Mouse (Mus musculus): ENCODE measurements at regions not wholly inside any gene's neighbourhood (a gene's known extent, or its start where the extent isn't known, plus 50 kb on each side); places are given as distances from the start of the nearest gene placed in this dataset.

- in situ Hi-C loops (cut with MboI, MseI): no loop called here
These were observed 560.1 kb upstream of the Cdh18 start for GRCm38 (mm10) chr15:21988676-21989075.

GRCm38 (mm10) chr15:21993309-21993708 lies 555.5 kb upstream of the Cdh18 start:
- in situ Hi-C loops (cut with MboI, MseI): no loop called here

- in situ Hi-C loops (cut with MboI, MseI): no loop called here
These were observed 553.5 kb upstream of the Cdh18 start for GRCm38 (mm10) chr15:21995121-21995826.

- in situ Hi-C loops (cut with MboI, MseI): no loop called here
These were observed 528.8 kb upstream of the Cdh18 start for GRCm38 (mm10) chr15:22019977-22020376.

GRCm38 (mm10) chr15:22030215-22030614 lies 518.6 kb upstream of the Cdh18 start:
- in situ Hi-C loops (cut with MboI, MseI): no loop called here

- in situ Hi-C loops (cut with MboI, MseI): no loop called here
These were observed 502.4 kb upstream of the Cdh18 start for GRCm38 (mm10) chr15:22046423-22046822.

GRCm38 (mm10) chr15:22046877-22047478 lies 501.8 kb upstream of the Cdh18 start:
- in situ Hi-C loops (cut with MboI, MseI): no loop called here

- in situ Hi-C loops (cut with MboI, MseI): no loop called here
These were observed 462.0 kb upstream of the Cdh18 start for GRCm38 (mm10) chr15:22086856-22087255.

GRCm38 (mm10) chr15:22121746-22122145 lies 427.1 kb upstream of the Cdh18 start:
- in situ Hi-C loops (cut with MboI, MseI): no loop called here

- in situ Hi-C loops (cut with MboI, MseI): no loop called here
These were observed 396.8 kb upstream of the Cdh18 start for GRCm38 (mm10) chr15:22151894-22152494.

GRCm38 (mm10) chr15:22152678-22153077 lies 396.1 kb upstream of the Cdh18 start:
- in situ Hi-C loops (cut with MboI, MseI): no loop called here

GRCm38 (mm10) chr15:22170302-22170701 lies 378.5 kb upstream of the Cdh18 start:
- in situ Hi-C loops (cut with MboI, MseI): no loop called here

- in situ Hi-C loops (cut with MboI, MseI): no loop called here
These were observed 339.8 kb upstream of the Cdh18 start for GRCm38 (mm10) chr15:22208991-22209390.

- in situ Hi-C loops (cut with MboI, MseI): no loop called here
These were observed 316.2 kb upstream of the Cdh18 start for GRCm38 (mm10) chr15:22232629-22233028.

GRCm38 (mm10) chr15:22280919-22281318 lies 267.9 kb upstream of the Cdh18 start:
- in situ Hi-C loops (cut with MboI, MseI): loop anchor here (10.0 kb wide), 1 partner anchor 774 kb away; no protein-coding TSS in a partner anchor

GRCm38 (mm10) chr15:22311016-22311415 lies 237.8 kb upstream of the Cdh18 start:
- in situ Hi-C loops (cut with MboI, MseI): no loop called here

- in situ Hi-C loops (cut with MboI, MseI): no loop called here
These were observed 229.8 kb upstream of the Cdh18 start for GRCm38 (mm10) chr15:22318992-22319391.

- in situ Hi-C loops (cut with MboI, MseI): no loop called here
These were observed 209.9 kb upstream of the Cdh18 start for GRCm38 (mm10) chr15:22338941-22339340.

GRCm38 (mm10) chr15:22344321-22344720 lies 204.5 kb upstream of the Cdh18 start:
- in situ Hi-C loops (cut with MboI, MseI): no loop called here

GRCm38 (mm10) chr15:22351502-22351901 lies 197.3 kb upstream of the Cdh18 start:
- in situ Hi-C loops (cut with MboI, MseI): no loop called here
